Mouse (Mus musculus) MEL (cell line): ENCODE results near the gene Mia. TPM values are rescaled to one million over a fixed set of nuclear protein-coding genes. Genes with fewer than 3 reads are reported as not detected.

Source experiments
- DNase-seq: peaks from one replicate; pipeline ENCODE4 v3.0.0; 2011; ENCODE audit warnings: low read depth, low spot score
- H3K27ac ChIP-seq: 2 replicates; pipeline ENCODE4 v1.5.1; 2012; ENCODE audit warnings: low read depth, mild to moderate bottlenecking, control low read depth, low read length, moderate library complexity; ENCODE audit not compliant: control insufficient read depth
- H3K27me3 ChIP-seq, 2 experiments: fragments of 150-350 bp in 1 of 2; sonication (generic) in 1 of 2; 2 replicates each; pipeline ENCODE4 v1.6.1; 2012; ENCODE audit warnings: low read length in 2 of 2, mild to moderate bottlenecking in 2 of 2, improper control_type of control experiment in 1 of 2, moderate library complexity in 1 of 2; ENCODE audit not compliant: insufficient read depth in 2 of 2, control insufficient read depth in 1 of 2
- H3K36me3 ChIP-seq, 2 experiments: 2 replicates each; pipeline ENCODE4 v1.6.1; 2012 to 2014; ENCODE audit warnings: low read length in 2 of 2, improper control_type of control experiment in 1 of 2, inconsistent platforms in 1 of 2, mild to moderate bottlenecking in 1 of 2; ENCODE audit not compliant: insufficient read depth in 2 of 2, control insufficient read depth in 1 of 2
- H3K4me1 ChIP-seq, 2 experiments: fragments of 150-350 bp in 1 of 2; sonication (generic) in 1 of 2; 2 replicates each; pipeline ENCODE4 v1.6.1; 2012; ENCODE audit warnings: low read length in 2 of 2, improper control_type of control experiment in 1 of 2, mild to moderate bottlenecking in 1 of 2; ENCODE audit not compliant: insufficient read depth in 2 of 2, control insufficient read depth in 1 of 2
- H3K4me3 ChIP-seq, 2 experiments: fragments of 150-350 bp in 1 of 2; sonication (generic) in 1 of 2; 2 replicates each; pipeline ENCODE4 v1.5.1; 2012; ENCODE audit warnings: low read depth in 2 of 2, low read length in 2 of 2, mild to moderate bottlenecking in 2 of 2, moderate library complexity in 2 of 2, control low read depth in 1 of 2, improper control_type of control experiment in 1 of 2; ENCODE audit not compliant: control insufficient read depth in 1 of 2, insufficient read depth in 1 of 2
- H3K79me2 ChIP-seq: 2 replicates; pipeline ENCODE4 v1.6.1; 2012; ENCODE audit warnings: mild to moderate bottlenecking, low read length, moderate library complexity; ENCODE audit not compliant: control insufficient read depth, poor library complexity, insufficient read depth
- H3K9ac ChIP-seq: 2 replicates; pipeline ENCODE4 v1.6.1; 2012; ENCODE audit warnings: low read depth, mild to moderate bottlenecking, control low read depth, low read length, moderate library complexity; ENCODE audit not compliant: control insufficient read depth, poor library complexity, severe bottlenecking
- H3K9me3 ChIP-seq: fragments of 150-350 bp; sonication (generic); replicated peaks from 2 replicates; pipeline ENCODE4 v1.6.1; 2012; ENCODE audit warnings: mild to moderate bottlenecking, low read length, improper control_type of control experiment, moderate library complexity; ENCODE audit not compliant: insufficient read depth
- CHD1 ChIP-seq: IDR thresholded peaks from 2 replicates; pipeline ENCODE4 v1.6.1; 2012; ENCODE audit warnings: low read depth, mild to moderate bottlenecking, inconsistent platforms, low read length, improper control_type of control experiment
- CHD2 ChIP-seq: IDR thresholded peaks from 2 replicates; pipeline ENCODE4 v1.6.1; 2011; ENCODE audit warnings: low read length, improper control_type of control experiment
- CTCF ChIP-seq, 3 experiments: IDR thresholded peaks in 2 of 3; conservative IDR thresholded peaks in 1 of 3; 2 replicates each; pipeline ENCODE4 v1.5.1; 2011 to 2012; ENCODE audit warnings: low read length in 3 of 3, low read depth in 2 of 3, mild to moderate bottlenecking in 2 of 3, improper control_type of control experiment in 1 of 3, inconsistent platforms in 1 of 3, mixed read lengths in 1 of 3, moderate library complexity in 1 of 3; ENCODE audit not compliant: control insufficient read depth in 1 of 3, insufficient read depth in 1 of 3, poor library complexity in 1 of 3, severe bottlenecking in 1 of 3
- EP300 ChIP-seq, 2 experiments: IDR thresholded peaks; 2 replicates each; pipeline ENCODE4 v1.6.1; 2011; ENCODE audit warnings: improper control_type of control experiment in 2 of 2, low read length in 2 of 2, low read depth in 1 of 2, mild to moderate bottlenecking in 1 of 2
- ETS1 ChIP-seq: IDR thresholded peaks from 2 replicates; pipeline ENCODE4 v1.6.1; 2012; ENCODE audit warnings: low read depth, mild to moderate bottlenecking, inconsistent platforms, low read length, improper control_type of control experiment, moderate library complexity
- GABPA ChIP-seq: IDR thresholded peaks from 2 replicates; pipeline ENCODE4 v1.6.1; 2012; ENCODE audit warnings: low read depth, mild to moderate bottlenecking, inconsistent platforms, low read length, improper control_type of control experiment, moderate library complexity
- GATA1 ChIP-seq: IDR thresholded peaks from 2 replicates; pipeline ENCODE4 v1.6.1; 2011; ENCODE audit warnings: low read depth, low read length, improper control_type of control experiment
- JUND ChIP-seq: IDR thresholded peaks from 2 replicates; pipeline ENCODE4 v1.6.1; 2011; ENCODE audit warnings: low read depth, mild to moderate bottlenecking, improper control_type of control experiment, low read length
- KAT2A ChIP-seq: conservative IDR thresholded peaks from 2 replicates; pipeline ENCODE4 v1.6.1; 2012; ENCODE audit warnings: low read depth, low read length, improper control_type of control experiment, inconsistent platforms
- MAFK ChIP-seq: IDR thresholded peaks from 2 replicates; pipeline ENCODE4 v1.6.1; 2011; ENCODE audit warnings: low read depth, mild to moderate bottlenecking, low read length, improper control_type of control experiment, borderline replicate concordance
- MAZ ChIP-seq: IDR thresholded peaks from 2 replicates; pipeline ENCODE4 v1.6.1; 2012; ENCODE audit warnings: low read depth, mild to moderate bottlenecking, inconsistent platforms, low read length, improper control_type of control experiment
- MXI1 ChIP-seq: IDR thresholded peaks from 2 replicates; pipeline ENCODE4 v1.6.1; 2011; ENCODE audit warnings: mild to moderate bottlenecking, low read depth, low read length, improper control_type of control experiment
- NELFE ChIP-seq: IDR thresholded peaks from 2 replicates; pipeline ENCODE4 v1.6.1; 2011; ENCODE audit warnings: low read depth, low read length, improper control_type of control experiment
- POLR2A ChIP-seq, 2 experiments: IDR thresholded peaks; 2 replicates each; pipeline ENCODE4 v1.6.1; 2011 to 2012; ENCODE audit warnings: low read length in 2 of 2, mild to moderate bottlenecking in 2 of 2, control low read depth in 1 of 2, improper control_type of control experiment in 1 of 2, low read depth in 1 of 2, moderate library complexity in 1 of 2; ENCODE audit not compliant: control insufficient read depth in 1 of 2, insufficient read depth in 1 of 2, poor library complexity in 1 of 2
- POLR2AphosphoS2 ChIP-seq: IDR thresholded peaks from 2 replicates; pipeline ENCODE4 v1.6.1; 2011; ENCODE audit warnings: low read length, improper control_type of control experiment
- POLR2AphosphoS5 ChIP-seq: IDR thresholded peaks from 2 replicates; pipeline ENCODE4 v1.6.1; 2012; ENCODE audit warnings: low read depth, borderline replicate concordance, mild to moderate bottlenecking, inconsistent platforms, low read length, moderate library complexity, mixed read lengths
- RAD21 ChIP-seq: IDR thresholded peaks from 2 replicates; pipeline ENCODE4 v1.6.1; 2011; ENCODE audit warnings: mild to moderate bottlenecking, low read depth, low read length, improper control_type of control experiment
- SIN3A ChIP-seq: IDR thresholded peaks from 2 replicates; pipeline ENCODE4 v1.6.1; 2012; ENCODE audit warnings: low read length, improper control_type of control experiment, inconsistent platforms
- SMC3 ChIP-seq: IDR thresholded peaks from 2 replicates; pipeline ENCODE4 v1.6.1; 2011; ENCODE audit warnings: low read depth, low read length, improper control_type of control experiment
- TBP ChIP-seq: IDR thresholded peaks from 2 replicates; pipeline ENCODE4 v1.8.0; 2011; ENCODE audit warnings: low read depth, low read length, improper control_type of control experiment
- TCF12 ChIP-seq: IDR thresholded peaks from 2 replicates; pipeline ENCODE4 v1.6.1; 2014; ENCODE audit warnings: low read depth, mild to moderate bottlenecking, inconsistent platforms, low read length, improper control_type of control experiment, moderate library complexity
- UBTF ChIP-seq: IDR thresholded peaks from 2 replicates; pipeline ENCODE4 v1.6.1; 2012; ENCODE audit warnings: low read depth, mild to moderate bottlenecking, inconsistent platforms, low read length, improper control_type of control experiment, moderate library complexity, borderline replicate concordance; ENCODE audit not compliant: insufficient read depth
- USF2 ChIP-seq, 2 experiments: IDR thresholded peaks; 2 replicates each; pipeline ENCODE4 v1.6.1; 2011 to 2012; ENCODE audit warnings: improper control_type of control experiment in 2 of 2, low read length in 2 of 2, borderline replicate concordance in 1 of 2, inconsistent platforms in 1 of 2, low read depth in 1 of 2, mild to moderate bottlenecking in 1 of 2; ENCODE audit not compliant: insufficient read depth in 1 of 2
- ZMIZ1 ChIP-seq: IDR thresholded peaks from 2 replicates; pipeline ENCODE4 v1.6.1; 2012; ENCODE audit warnings: low read depth, mild to moderate bottlenecking, inconsistent platforms, low read length, improper control_type of control experiment, moderate library complexity
- ZNF384 ChIP-seq: IDR thresholded peaks from 2 replicates; pipeline ENCODE4 v1.6.1; 2012; ENCODE audit warnings: low read depth, mild to moderate bottlenecking, inconsistent platforms, low read length, improper control_type of control experiment
- polyA plus RNA-seq, 2 experiments: library from polyadenylated mRNA; stranded (reverse) in 1 of 2; unstranded in 1 of 2; fragments of >175 nt in 1 of 2; fragments of >200 nt in 1 of 2; gene quantifications; 2 replicates each; pipeline versions ENCODE4 v1.2.1 to v1.2.4; 2012; ENCODE audit warnings: low replicate concordance in 2 of 2, low read depth in 1 of 2; ENCODE audit not compliant: insufficient read length in 2 of 2, insufficient read depth in 1 of 2, missing spikeins in 1 of 2
- total RNA-seq: library from RNA; depleted of rRNA; stranded (reverse); fragments of 300-350 nt; gene quantifications from 2 replicates; pipeline ENCODE4 v1.2.3, GENCODE M21; 2012

Gene Mia
- total and polyA plus RNA-seq, 3 experiments, result 2.1 to 2.8 TPM; not detected in 1

DNA sequence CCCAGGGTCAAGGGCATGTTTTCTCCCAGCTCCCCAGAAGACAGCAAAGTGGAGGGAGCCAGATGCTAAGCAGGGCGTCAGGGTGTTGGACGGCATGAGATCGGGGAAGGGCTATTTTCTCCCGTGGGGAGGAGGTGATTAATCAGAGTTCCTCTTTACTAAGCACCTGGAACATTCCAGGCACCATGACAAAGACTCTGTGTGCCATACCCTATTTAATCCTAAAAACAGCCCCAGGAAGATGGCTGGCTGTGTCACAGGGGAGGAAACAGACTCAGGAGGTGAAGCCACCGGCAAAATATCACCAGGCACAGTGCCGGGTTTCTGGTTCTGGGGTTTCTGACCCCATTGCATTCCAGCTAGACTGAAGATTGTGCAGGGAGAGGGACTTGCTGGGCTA lies 41.0 kb upstream of the Mia start:
- TF ChIP-seq CHD1 (no peak), CHD2 (no peak), ZNF384 (no peak), NELFE (no peak), MAZ (no peak), MAFK (no peak), GABPA (no peak), SMC3 (no peak), TCF12 (no peak)
- H3K36me3 ChIP-seq, result peaks cover 0 to 9% of the 10 kb centered on the region in 2 experiments; a peak in 3 of 4 replicates
- no peak overlapping the region for H3K4me3 ChIP-seq
- H3K9ac ChIP-seq, result no peak overlapping the region
- H3K4me1 ChIP-seq, result peaks cover 2 to 19% of the 10 kb centered on the region in 2 experiments
- 0 out of 2 replicates have a peak, but pooled peaks cover 1% of the 10 kb centered on the region for H3K79me2 ChIP-seq
- DNase-seq, result no peak
- H3K9me3 ChIP-seq, result no peaks in the 10 kb centered on the region
- H3K27me3 ChIP-seq, result no peaks in the 10 kb centered on the region
- H3K27ac ChIP-seq, result no peak overlapping the region

- no peak overlapping the region for H3K9ac ChIP-seq
- no peak overlapping the region for H3K4me3 ChIP-seq
- no peak for TF ChIP-seq GATA1
- TF ChIP-seq POLR2AphosphoS2, result no peak
- no peak for TF ChIP-seq MAZ
- no peak for TF ChIP-seq KAT2A
- no peak for TF ChIP-seq POLR2A (IDR thresholded peaks at IDR 0.05; ENCODE audit: control insufficient read depth in 1 of 2, insufficient read depth in 1 of 2, low read depth in 1 of 2, low read length in 2 of 2, poor library complexity in 1 of 2)
- no peak for TF ChIP-seq NELFE
- no peak for TF ChIP-seq EP300 (IDR thresholded peaks at IDR 0.05; ENCODE audit: low read depth in 1 of 2, low read length in 2 of 2)
- no peak for TF ChIP-seq ETS1
- no peak for TF ChIP-seq POLR2AphosphoS5
- TF ChIP-seq JUND, result no peak
- TF ChIP-seq SIN3A, result no peak
- TF ChIP-seq CHD1, result no peak
- TF ChIP-seq TBP, result no peak
- TF ChIP-seq USF2 (IDR thresholded peaks at IDR 0.05; ENCODE audit: borderline replicate concordance in 1 of 2, insufficient read depth in 1 of 2, low read depth in 1 of 2, low read length in 2 of 2), result no peak
- TF ChIP-seq CHD2, result no peak
- no peak for TF ChIP-seq UBTF
- TF ChIP-seq MXI1, result no peak
- no peak for TF ChIP-seq RAD21
- no peak for TF ChIP-seq ZMIZ1
- TF ChIP-seq CTCF (IDR thresholded peaks at IDR 0.05 in 2 of 3, conservative IDR thresholded peaks at IDR 0.05 in 1 of 3; ENCODE audit: control insufficient read depth in 1 of 3, insufficient read depth in 1 of 3, low read depth in 2 of 3, low read length in 3 of 3, poor library complexity in 1 of 3, severe bottlenecking in 1 of 3), result no peak
- DNase-seq, result no peak
- no peaks in the 10 kb centered on the region for H3K9me3 ChIP-seq
- H3K27me3 ChIP-seq, result no peaks in the 10 kb centered on the region
- H3K27ac ChIP-seq, result no peak overlapping the region
- peaks cover 0 to 9% of the 10 kb centered on the region in 2 experiments; a peak in 3 of 4 replicates for H3K36me3 ChIP-seq
- no peaks in the 10 kb centered on the region for H3K79me2 ChIP-seq
- peaks cover 2 to 18% of the 10 kb centered on the region in 2 experiments for H3K4me1 ChIP-seq
Measured at GRCm38 (mm10) chr7:27219937-27220336, 39.0 kb upstream of the Mia start.
